In the genomic region with DNA sequence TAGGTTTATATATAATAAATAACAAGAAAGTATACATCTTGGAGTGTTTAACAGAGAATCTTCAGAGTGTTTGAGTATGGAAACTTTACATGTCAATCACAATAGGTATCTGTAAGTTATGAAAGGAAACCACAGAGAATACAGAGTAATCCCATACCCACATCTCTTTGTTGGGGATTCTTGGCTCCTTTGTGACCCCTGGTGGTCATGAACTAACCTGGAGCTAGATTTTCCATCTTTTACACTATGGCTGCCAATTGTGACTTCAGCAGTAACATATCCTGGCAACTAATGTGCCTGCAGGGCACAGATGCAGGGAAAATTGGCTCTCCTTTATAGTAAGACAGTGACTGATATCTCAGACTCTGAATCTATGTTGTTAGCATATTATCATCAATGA, we compare ENCODE assay signal across 20 mouse cellular contexts.
A peak's percentile ranks its signal among the peaks of the same experiment; 100 is the strongest.
DNase-seq lines count a peak whose midpoint lies in the region; ATAC-seq and TF ChIP-seq lines count a peak whose summit lies in the region.
"Had no signal": no experiment of that assay in that cellular context is flagged by ENCODE, and none has a peak within 500 bp of the region (broad histone marks: within the 10 kb centered on the region; RNA-seq: fewer than 3 reads in every experiment).

No protein-coding gene starts in this region.

- H3K36me3 ChIP-seq in thymus, adult 2 months (ENCODE audit: control insufficient read depth, insufficient read depth, low read length) = no peaks in the 10 kb centered on the region
- no peaks in the 10 kb centered on the region for H3K36me3 ChIP-seq in splenic B cell, adult 2 months (ENCODE audit: control insufficient read depth, insufficient read depth, low read length, poor library complexity, severe bottlenecking)
- no peaks in the 10 kb centered on the region for H3K36me3 ChIP-seq in hindbrain, postnatal 0 days (ENCODE audit: insufficient read depth, low read length)
- H3K36me3 ChIP-seq: forebrain, embryonic 12.5 days; hindbrain, embryonic 10.5 days; intestine, embryonic 15.5 days; kidney, embryonic 15.5 days; limb, embryonic 13.5 days; midbrain, embryonic 13.5 days; neural tube, embryonic 13.5 days had no signal

- H3K27me3 ChIP-seq in thymus, adult 2 months (ENCODE audit: control insufficient read depth, insufficient read depth, low read length) = no peaks in the 10 kb centered on the region
- H3K27me3 ChIP-seq in splenic B cell, adult 2 months (ENCODE audit: control insufficient read depth, insufficient read depth, low read length, poor library complexity, severe bottlenecking) = no peaks in the 10 kb centered on the region
- no peaks in the 10 kb centered on the region for H3K27me3 ChIP-seq in hindbrain, postnatal 0 days (ENCODE audit: insufficient read depth, low read length)
- H3K27me3 ChIP-seq: forebrain, embryonic 12.5 days; intestine, embryonic 15.5 days; kidney, embryonic 15.5 days; limb, embryonic 13.5 days; midbrain, embryonic 13.5 days; neural tube, embryonic 13.5 days; Patski had no signal

- no peak overlapping the region for H3K9ac ChIP-seq in hindbrain, postnatal 0 days (replicated peaks; ENCODE audit: low read length)
- H3K9ac ChIP-seq: forebrain, embryonic 12.5 days; intestine, embryonic 15.5 days; kidney, embryonic 15.5 days; limb, embryonic 13.5 days; liver, embryonic 14.5 days; midbrain, embryonic 13.5 days; neural tube, embryonic 13.5 days had no signal

- H3K4me1 ChIP-seq in thymus, adult 2 months (replicated peaks; ENCODE audit: control insufficient read depth, insufficient read depth, low read length) = no peaks in the 10 kb centered on the region
- H3K4me1 ChIP-seq in hindbrain, postnatal 0 days (ENCODE audit: insufficient read depth, low read length) = no peaks in the 10 kb centered on the region
- H3K4me1 ChIP-seq: forebrain, embryonic 12.5 days; hindbrain, embryonic 10.5 days; intestine, embryonic 15.5 days; kidney, embryonic 15.5 days; limb, embryonic 13.5 days; midbrain, embryonic 13.5 days; neural tube, embryonic 13.5 days had no signal

- peak; percentile 58; the same call in 1 of the 2 replicates for ATAC-seq in common myeloid progenitor, adult 5-6 weeks (replicated peaks; ENCODE audit: low read depth, poor library complexity, severe bottlenecking)
- no peak for ATAC-seq in hindbrain, postnatal 0 days
- ATAC-seq: intestine, embryonic 15.5 days; midbrain, embryonic 13.5 days; Patski had no signal

- H3K4me3 ChIP-seq in thymus, adult 2 months (ENCODE audit: control insufficient read depth, insufficient read depth, low read length) = no peak overlapping the region
- H3K4me3 ChIP-seq in hindbrain, postnatal 0 days (ENCODE audit: low read length) = no peak overlapping the region
- H3K4me3 ChIP-seq: forebrain, embryonic 12.5 days; hindbrain, embryonic 10.5 days; intestine, embryonic 15.5 days; kidney, embryonic 15.5 days; limb, embryonic 13.5 days; midbrain, embryonic 13.5 days; neural tube, embryonic 13.5 days had no signal

- DNase-seq in thymus, adult 2 months = peak; percentile 34
- no peak for DNase-seq in thymus, adult 18-20 months
- peak; percentile 53 for DNase-seq in splenic B cell, adult 2 months (ENCODE audit: low read depth, low spot score)
- DNase-seq in testis, postnatal 10 days (ENCODE audit: low spot score) = no peak
- DNase-seq in hindbrain, postnatal 0 days (ENCODE audit: low spot score) = no peak
- no peak for DNase-seq in kidney, adult 8-10 months
- no peak for DNase-seq in c-Kit-positive CD71-positive TER-119-positive erythroid progenitor cells, embryonic 14.5 days (ENCODE audit: low spot score)
- DNase-seq: cerebellum, adult 9-10 months; gastrocnemius, postnatal 25 days; kidney, postnatal 4 days had no signal

- H3K27ac ChIP-seq in thymus, adult 2 months (ENCODE audit: control insufficient read depth, insufficient read depth, low read length) = no peak overlapping the region
- no peak overlapping the region for H3K27ac ChIP-seq in hindbrain, postnatal 0 days
- H3K27ac ChIP-seq: forebrain, embryonic 12.5 days; hindbrain, embryonic 10.5 days; intestine, embryonic 15.5 days; kidney, embryonic 15.5 days; limb, embryonic 13.5 days; liver, embryonic 14.5 days; midbrain, embryonic 13.5 days; neural tube, embryonic 13.5 days had no signal

- no peak for TF ChIP-seq POLR2A in thymus, adult 2 months (IDR thresholded peaks at IDR 0.05; ENCODE audit: control insufficient read depth, extremely low read depth, insufficient read depth, low read length, poor library complexity)

- peaks cover 4% of the 10 kb centered on the region; the same call in 1 of the 2 replicates for H3K9me3 ChIP-seq in hindbrain, postnatal 0 days (ENCODE audit: low read length)
- H3K9me3 ChIP-seq: intestine, embryonic 15.5 days had no signal

- no peak overlapping the region for H3K4me2 ChIP-seq in hindbrain, postnatal 0 days (ENCODE audit: low read depth, low read length)
- H3K4me2 ChIP-seq: forebrain, embryonic 12.5 days; intestine, embryonic 15.5 days; kidney, embryonic 15.5 days; limb, embryonic 13.5 days; midbrain, embryonic 13.5 days; neural tube, embryonic 13.5 days had no signal

- no peak for TF ChIP-seq CTCF in thymus, adult 2 months (IDR thresholded peaks at IDR 0.05; ENCODE audit: borderline replicate concordance, control insufficient read depth, extremely low read depth, insufficient read depth, low read length, poor library complexity)
- TF ChIP-seq CTCF in hindbrain, postnatal 0 days (IDR thresholded peaks at IDR 0.05; ENCODE audit: low read depth) = no peak

Comparison
In these comparisons a context has a peak if more than half of its experiments do, and no peak if none do; other contexts are left out.
1. DNase-seq: peak in thymus, adult 2 months (single experiment) and splenic B cell, adult 2 months (single experiment); none in thymus, adult 18-20 months (0 of 2), testis, postnatal 10 days (single experiment), hindbrain, postnatal 0 days (single experiment), kidney, adult 8-10 months (0 of 2) and c-Kit-positive CD71-positive TER-119-positive erythroid progenitor cells, embryonic 14.5 days (single experiment).